In genomic region chr5:113724446-113724845, GRCm38 (mm10) we compare ENCODE assay signal across 9 mouse cellular contexts. TPM values are rescaled to one million over a fixed set of nuclear protein-coding genes. Genes with fewer than 3 reads are reported as not detected.
DNase-seq lines count a peak whose midpoint lies in the region; ATAC-seq and TF ChIP-seq lines count a peak whose summit lies in the region.
"Had no signal": no experiment of that assay in that cellular context is flagged by ENCODE, and none has a peak within 500 bp of the region (broad histone marks: within the 10 kb centered on the region; RNA-seq: fewer than 3 reads in every experiment).

TSS of gene 1700069L16Rik (minus strand) at chr5:113724772.

- no peak within 1 kb of the TSS for H3K4me3 ChIP-seq in C2C12 (ENCODE audit: insufficient read depth, poor library complexity, severe bottlenecking)
- no peak within 1 kb of the TSS for H3K4me3 ChIP-seq in heart, postnatal 0 days (ENCODE audit: low read depth, low read length)
- H3K4me3 ChIP-seq: embryonic facial prominence, embryonic 13.5 days had no signal

- DNase-seq in brain, adult 2 months (ENCODE audit: low read depth, low spot score), result peak; percentile 97
- peak; percentile 32 for DNase-seq in fibroblast of lung, adult 2 months (ENCODE audit: low read depth)
- DNase-seq in heart, postnatal 0 days (ENCODE audit: low spot score), result peak; percentile 65
- DNase-seq in kidney, postnatal 25 days, result peak; percentile 72 to 90
- DNase-seq in lung, adult 18-20 months, result peak; percentile 69 to 72
- DNase-seq in thymus, postnatal 0 days (ENCODE audit: low spot score), result peak; percentile 77

- no peak within 1 kb of the TSS for H3K27ac ChIP-seq in heart, postnatal 0 days (ENCODE audit: low read depth)
- H3K27ac ChIP-seq: embryonic facial prominence, embryonic 13.5 days had no signal

- no peak within 1 kb of the TSS for H3K4me2 ChIP-seq in heart, postnatal 0 days (ENCODE audit: low read depth, low read length)
- H3K4me2 ChIP-seq: embryonic facial prominence, embryonic 13.5 days had no signal

- H3K36me3 ChIP-seq in C2C12 (ENCODE audit: control insufficient read depth, insufficient read depth), result no peaks in the 10 kb centered on the region
- no peaks in the 10 kb centered on the region for H3K36me3 ChIP-seq in heart, postnatal 0 days (replicated peaks; ENCODE audit: control insufficient read depth, insufficient read depth, low read length)
- H3K36me3 ChIP-seq: embryonic facial prominence, embryonic 13.5 days had no signal

- peaks cover 35% of the 10 kb centered on the region for H3K27me3 ChIP-seq in C2C12 (ENCODE audit: control insufficient read depth, insufficient read depth, insufficient read length)
- peaks cover 18% of the 10 kb centered on the region; the same call in 1 of the 2 replicates for H3K27me3 ChIP-seq in heart, postnatal 0 days (ENCODE audit: control insufficient read depth, insufficient read depth, low read length)

- no peaks in the 10 kb centered on the region for H3K79me2 ChIP-seq in C2C12 (ENCODE audit: control insufficient read depth, insufficient read depth)

- WGBS in heart, postnatal 0 days, result 2% methylated on average over 15 of the region's 15 CpGs

- no peaks in the 10 kb centered on the region for H3K9me3 ChIP-seq in heart, postnatal 0 days (replicated peaks; ENCODE audit: control insufficient read depth, low read length)
- H3K9me3 ChIP-seq: embryonic facial prominence, embryonic 13.5 days had no signal

- H3K4me1 ChIP-seq in heart, postnatal 0 days (ENCODE audit: control insufficient read depth, insufficient read depth), result no peaks in the 10 kb centered on the region

- peak; percentile 49 for ATAC-seq in heart, postnatal 0 days (ENCODE audit: insufficient read depth, low read depth)
- ATAC-seq in neutrophil, adult 5-6 weeks (ENCODE audit: extremely low read depth, insufficient number of reproducible peaks, low FRiP score, poor library complexity, severe bottlenecking), result peak; percentile 55; the same call in 1 of the 2 replicates

- H3K9ac ChIP-seq in heart, postnatal 0 days (replicated peaks; ENCODE audit: low read depth, low read length), result no peak within 1 kb of the TSS
- H3K9ac ChIP-seq: embryonic facial prominence, embryonic 13.5 days had no signal

- no peak within 1 kb of the TSS for H3ac ChIP-seq in C2C12 (ENCODE audit: control insufficient read depth, insufficient read length, low read depth)

- H3K79me3 ChIP-seq in C2C12 (ENCODE audit: low read depth), result no peaks in the 10 kb centered on the region

- no peak for TF ChIP-seq EP300 in heart, postnatal 0 days (IDR thresholded peaks at IDR 0.05; ENCODE audit: low read depth)

- peak; percentile 88 for TF ChIP-seq CTCF in C2C12 (IDR thresholded peaks at IDR 0.05; ENCODE audit: control insufficient read depth, insufficient read depth, insufficient read length)
- peak; percentile 80 for TF ChIP-seq CTCF in heart, postnatal 0 days (IDR thresholded peaks at IDR 0.05; ENCODE audit: low read depth)

TF ChIP-seq in C2C12, 6 proteins besides CTCF, POLR2A, EP300 and RAD21:
- TF ChIP-seq FOSL1 (IDR thresholded peaks at IDR 0.05; ENCODE audit: insufficient read depth, low read length, poor library complexity, severe bottlenecking) (no peak), MYOD1 (IDR thresholded peaks at IDR 0.05; ENCODE audit: control insufficient read depth, insufficient read length, low read depth) (no peak), MYOG (IDR thresholded peaks at IDR 0.05; ENCODE audit: control insufficient read depth, extremely low read depth, insufficient read length) (no peak), MAX (IDR thresholded peaks at IDR 0.05) (no peak), USF1 (IDR thresholded peaks at IDR 0.05; ENCODE audit: low read depth) (no peak), CEBPB (IDR thresholded peaks at IDR 0.05; ENCODE audit: low read depth) (no peak)
TF ChIP-seq in C2C12: peak in this region for 0.

RNA-seq across cellular contexts. Expression of gene 1700069L16Rik, which starts in this region (rescaled TPM):
- polyA plus RNA-seq in C2C12 (2012; fragmentation: generic; extraction: Trizol), result not detected
- total RNA-seq in heart, postnatal 0 days (2014; rRNA removed; ENCODE audit: low replicate concordance), result not detected in 2 replicates
- not detected in 2 replicates for polyA plus RNA-seq in heart, postnatal 0 days (2015; fragmentation: Nextera tagmentation; extraction: Ambion mirVana)
- total RNA-seq in neutrophil, adult 5-6 weeks (2017), result not detected in 2 replicates
- not detected in 2 replicates for polyA plus RNA-seq in thymus, postnatal 0 days (2015; fragmentation: Nextera tagmentation; extraction: Ambion mirVana)
- polyA plus RNA-seq: embryonic facial prominence, embryonic 13.5 days had no signal

Comparison
In these comparisons a context has a peak if more than half of its experiments do, and no peak if none do; other contexts are left out.
1. Peak in DNase-seq and ATAC-seq in heart, postnatal 0 days; RNA of the gene not detected or under 1 TPM.
2. Peak in ATAC-seq in neutrophil, adult 5-6 weeks; RNA of the gene not detected or under 1 TPM.
3. Peak in DNase-seq in thymus, postnatal 0 days; RNA of the gene not detected or under 1 TPM.
4. DNase-seq: peak in every context shown above with its lines; median percentile 97 in brain, adult 2 months; 81 in kidney, postnatal 25 days; 77 in thymus, postnatal 0 days; 70 in lung, adult 18-20 months; 65 in heart, postnatal 0 days; 32 in fibroblast of lung, adult 2 months.